Mouse (Mus musculus) retina, postnatal 1 day (tissue): ENCODE results near the gene Otog.

Source experiments
- DNase-seq: peaks from one replicate; pipeline ENCODE4 v3.0.0-alpha.2; 2012

The Otog gene

DNA sequence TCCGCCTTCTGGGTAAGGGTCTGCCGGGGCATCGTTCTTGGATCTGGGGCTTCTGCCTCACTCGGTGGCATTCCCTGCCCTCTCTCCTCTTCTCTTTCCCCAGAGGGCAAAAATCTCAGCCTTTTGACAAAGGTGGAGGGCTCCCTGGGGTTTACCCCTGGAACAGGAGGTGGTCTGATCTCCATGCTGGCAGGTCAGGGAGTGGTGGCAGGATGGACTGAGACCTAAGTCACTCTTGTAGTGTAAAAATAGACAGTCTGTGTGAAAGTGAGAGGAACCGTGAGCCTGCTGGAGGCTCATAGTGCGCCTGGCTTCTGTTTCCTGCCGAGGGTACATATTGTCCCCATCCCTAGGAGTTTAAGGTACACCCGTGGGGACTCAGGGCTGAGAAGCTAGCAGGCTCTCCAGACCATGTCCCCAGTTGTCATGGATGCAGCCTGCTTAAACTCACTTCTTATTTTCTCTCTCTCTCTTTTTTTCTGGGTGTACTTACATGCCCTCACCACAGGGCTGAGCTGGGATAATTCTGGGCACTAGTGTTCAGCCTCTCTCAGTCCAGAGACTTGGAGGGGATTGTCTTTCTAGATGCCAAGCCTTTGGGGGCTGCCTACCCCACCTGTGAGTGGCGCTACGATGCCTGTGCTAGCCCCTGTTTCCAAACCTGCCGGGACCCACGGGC, 44.5 kb downstream of the Otog start:
- peak; percentile 27 for DNase-seq

GRCm38 (mm10) chr7:46286391-46286790, 45.6 kb downstream of the Otog start:
- no peak for DNase-seq

GRCm38 (mm10) chr7:46287051-46287450, 46.3 kb downstream of the Otog start:
- DNase-seq = no peak

DNA sequence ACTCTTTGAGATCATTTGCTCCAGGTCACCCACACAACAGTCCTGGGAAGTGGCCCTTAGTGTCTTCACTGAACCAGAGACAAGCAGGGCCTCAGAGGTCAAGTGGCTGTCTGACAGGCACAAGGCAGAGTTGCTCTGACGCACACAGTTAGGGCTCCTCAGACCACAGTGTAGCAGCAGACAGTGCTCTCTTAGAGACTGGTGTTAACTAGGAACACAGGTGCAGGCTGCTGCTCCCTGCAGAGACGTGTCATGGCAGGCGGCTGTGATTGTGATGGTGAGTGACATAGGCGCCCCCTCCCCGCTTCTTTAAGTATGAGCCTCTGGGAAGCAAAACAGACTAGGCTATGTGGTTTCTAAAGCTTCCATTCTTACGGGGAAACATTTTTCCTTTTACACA, 55.5 kb downstream of the Otog start:
- peak; percentile 29 for DNase-seq

GRCm38 (mm10) chr7:46301031-46301632, 60.3 kb downstream of the Otog start:
- no peak for DNase-seq

- no peak for DNase-seq
Measured at GRCm38 (mm10) chr7:46313486-46313885, 72.7 kb downstream of the Otog start.

- DNase-seq = no peak
Measured at GRCm38 (mm10) chr7:46314220-46315009, 73.6 kb downstream of the Otog start.

DNA sequence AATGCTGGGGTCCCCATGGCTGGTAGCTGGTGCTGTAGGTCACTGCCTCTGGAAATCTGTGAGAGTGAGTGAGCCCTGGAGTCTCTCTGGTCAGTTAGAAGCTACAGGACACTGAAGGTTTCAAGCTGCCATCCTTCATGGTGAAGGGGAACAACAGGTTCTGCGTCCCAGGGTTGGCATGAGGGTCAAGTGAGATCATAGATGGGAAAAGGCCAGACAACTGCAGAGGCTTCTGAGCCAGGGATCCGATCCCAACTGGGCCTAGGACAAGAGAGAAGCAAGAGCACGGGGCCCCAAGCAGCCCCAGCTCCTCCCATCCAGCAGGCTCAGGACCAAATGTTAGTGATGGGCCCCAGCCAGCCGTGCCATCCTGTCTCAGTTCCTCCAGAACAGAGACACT, 74.9 kb downstream of the Otog start:
- DNase-seq = no peak

GRCm38 (mm10) chr7:46316948-46317347, 76.2 kb downstream of the Otog start:
- peak; percentile 81 for DNase-seq

DNA sequence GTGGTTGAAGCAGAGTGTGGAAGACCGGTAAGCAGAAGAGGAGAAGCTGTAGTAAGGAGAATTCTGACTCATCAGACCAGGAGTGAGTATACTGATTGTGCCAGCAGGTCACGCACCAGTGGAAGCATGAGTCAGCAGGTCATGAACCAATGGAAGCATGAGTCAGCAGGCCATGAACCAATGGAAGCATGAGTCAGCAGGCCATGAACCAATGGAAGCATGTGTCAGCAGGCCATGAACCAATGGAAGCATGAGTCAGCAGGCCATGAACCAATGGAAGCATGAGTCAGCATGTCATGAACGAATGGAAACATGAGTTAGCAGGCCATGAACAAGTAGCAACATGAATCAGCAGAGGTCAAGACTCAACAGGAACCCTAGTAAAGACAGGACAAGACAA, 80.5 kb downstream of the Otog start:
- no peak for DNase-seq

- no peak for DNase-seq
Measured at GRCm38 (mm10) chr7:46327896-46328295, 87.1 kb downstream of the Otog start.

- DNase-seq = no peak
Measured at GRCm38 (mm10) chr7:46337397-46337796, 96.6 kb downstream of the Otog start.

DNA sequence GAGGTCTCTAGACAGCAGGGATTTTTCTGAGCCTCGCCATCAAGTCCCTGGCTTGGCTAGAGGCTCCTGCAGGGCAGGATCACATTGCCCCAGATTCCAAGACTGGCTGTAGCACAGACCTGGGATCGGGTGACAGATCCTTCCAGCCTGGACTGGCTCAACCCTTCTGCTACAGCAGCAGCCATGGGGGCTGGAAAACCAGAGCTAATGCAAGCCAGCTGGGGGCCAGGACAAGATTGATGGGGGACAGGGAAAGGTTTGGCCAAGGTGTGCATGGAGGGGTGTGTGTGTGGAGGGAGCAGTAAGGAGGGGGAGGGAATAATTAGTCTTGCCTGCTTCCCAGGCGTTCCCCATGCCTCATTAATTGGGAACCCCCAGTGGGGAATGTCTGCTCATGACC, 99.0 kb downstream of the Otog start:
- DNase-seq = peak; percentile 43

DNA sequence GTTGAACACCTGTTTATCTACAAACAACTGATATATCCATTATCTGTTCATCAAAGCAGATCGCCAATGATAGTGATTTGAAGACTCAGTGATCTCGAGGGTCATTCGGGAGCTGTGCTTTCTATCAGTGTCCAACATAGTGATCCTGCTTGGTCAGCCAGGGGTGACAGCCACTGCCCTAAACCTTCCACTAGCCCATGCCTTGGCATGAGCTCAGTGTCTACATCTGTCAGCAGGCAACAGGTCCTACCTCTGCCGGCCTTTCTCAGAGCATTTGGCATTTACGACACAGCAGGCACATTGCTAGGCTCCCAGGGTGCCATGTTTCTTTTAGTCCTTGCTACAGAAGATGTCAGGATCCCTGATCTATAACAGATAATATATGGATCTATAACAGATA, 99.5 kb downstream of the Otog start:
- no peak for DNase-seq

DNA sequence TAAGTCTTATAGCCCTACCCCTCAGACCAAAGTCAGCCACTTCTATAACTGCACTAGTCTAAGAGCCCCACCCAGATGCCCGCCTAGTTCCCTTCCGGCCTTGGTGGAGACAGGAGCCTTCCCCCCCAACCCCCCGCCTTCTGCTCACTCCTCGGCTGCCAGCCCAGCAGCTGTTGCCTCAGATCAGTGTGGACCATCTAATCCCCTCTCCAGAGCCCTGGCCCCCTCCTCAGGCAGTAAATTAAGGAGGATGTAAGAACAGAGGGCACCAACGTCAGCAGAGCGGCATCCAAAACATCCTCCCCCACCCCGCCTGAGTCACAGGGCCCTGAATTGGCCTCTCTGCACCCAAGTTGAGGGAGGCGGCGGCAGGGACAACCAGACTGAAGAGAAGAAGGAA, 100.7 kb downstream of the Otog start:
- peak; percentile 35 for DNase-seq

- no peak for DNase-seq
Measured at GRCm38 (mm10) chr7:46347692-46348091, 106.9 kb downstream of the Otog start.

- DNase-seq = peak; percentile 58
Measured at GRCm38 (mm10) chr7:46348813-46349212, 108.0 kb downstream of the Otog start.

GRCm38 (mm10) chr7:46350119-46350702, 109.4 kb downstream of the Otog start:
- DNase-seq = no peak

DNA sequence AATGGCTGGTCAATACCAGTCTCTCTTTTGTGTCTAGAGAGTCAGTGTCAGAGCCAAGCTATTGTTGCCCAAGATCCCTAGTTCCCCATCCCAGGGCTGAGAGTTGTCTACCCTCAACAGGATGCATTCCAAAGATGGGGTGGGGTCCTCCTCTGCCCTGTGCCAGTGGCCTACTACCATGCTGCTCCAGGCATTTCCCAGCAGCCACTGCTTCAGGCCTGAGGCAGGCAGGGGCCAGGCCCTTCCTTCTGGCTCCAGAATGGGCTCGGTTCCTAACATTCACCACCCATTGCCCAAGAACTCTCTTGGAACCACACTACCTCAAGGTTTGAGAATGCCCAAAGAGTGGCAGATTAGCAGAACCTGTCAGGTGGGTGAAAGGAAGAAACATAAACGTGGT, 112.0 kb downstream of the Otog start:
- DNase-seq = no peak

DNA sequence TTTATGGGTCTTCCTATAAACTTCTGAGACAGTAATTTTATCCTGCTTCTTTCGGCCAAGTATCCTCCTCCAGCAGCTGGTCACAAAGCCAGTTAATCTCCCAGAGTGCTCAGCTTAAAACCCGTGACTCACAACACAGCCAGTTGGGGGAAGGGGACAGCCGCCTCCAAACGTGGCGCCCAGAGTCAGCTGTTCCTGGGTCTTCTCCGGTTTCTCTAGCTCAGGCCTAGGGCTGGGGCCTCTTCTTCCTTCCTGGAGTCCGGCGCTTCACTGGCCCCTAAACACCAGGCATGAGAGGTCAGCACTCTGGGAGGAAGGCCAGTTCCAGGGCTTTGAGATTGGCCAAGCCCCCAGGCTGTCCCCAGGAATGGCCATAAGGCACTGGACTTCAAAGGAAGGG, 112.4 kb downstream of the Otog start:
- DNase-seq = peak; percentile 36

GRCm38 (mm10) chr7:46353875-46354274, 113.1 kb downstream of the Otog start:
- no peak for DNase-seq
